Mouse (Mus musculus) midbrain, embryonic 10.5 days (tissue): ENCODE results near the gene Mtmr6. TPM values are rescaled to one million over a fixed set of nuclear protein-coding genes. Genes with fewer than 3 reads are reported as not detected.

Experiments
- DNase-seq: peaks from one replicate; pipeline ENCODE4 v3.0.0-alpha.2; 2017; ENCODE audit warnings: low spot score
- H3K27ac ChIP-seq: fragments of 300-500 bp; sonication (generic); replicated peaks from 2 replicates; pipeline ENCODE4 v1.5.1; 2016; ENCODE audit warnings: mild to moderate bottlenecking
- H3K27me3 ChIP-seq: fragments of 300-500 bp; sonication (generic); 2 replicates; pipeline ENCODE4 v1.6.1; 2016; ENCODE audit warnings: low read depth, mild to moderate bottlenecking; ENCODE audit not compliant: poor library complexity, severe bottlenecking
- H3K36me3 ChIP-seq: fragments of 300-500 bp; sonication (generic); 2 replicates; pipeline ENCODE4 v1.6.1; 2016; ENCODE audit warnings: mild to moderate bottlenecking, moderate library complexity
- H3K4me1 ChIP-seq: fragments of 300-500 bp; sonication (generic); 2 replicates; pipeline ENCODE4 v1.6.1; 2016
- H3K4me3 ChIP-seq: fragments of 300-500 bp; sonication (generic); 2 replicates; pipeline ENCODE4 v1.5.1; 2016; ENCODE audit warnings: mild to moderate bottlenecking, moderate library complexity
- H3K9me3 ChIP-seq: fragments of 300-500 bp; sonication (generic); replicated peaks from 2 replicates; pipeline ENCODE4 v1.6.1; 2016; ENCODE audit warnings: mild to moderate bottlenecking
- WGBS: fragments of 180-500 bp; shearing (Covaris S2); methylation state at CpG from one replicate; pipeline ENCODE4 v1.1.7; 2016; 5-methylcytosine and 5-hydroxymethylcytosine counted together
- polyA plus RNA-seq: library from polyadenylated mRNA; unstranded; fragments of >200 nt; fragmentation: Nextera tagmentation; extraction: Ambion mirVana; gene quantifications from 2 replicates; pipeline ENCODE4 v1.2.1, GENCODE M21; 2016

The Mtmr6 gene
- polyA plus RNA-seq, 1 experiment from 2014 or later, result 29.9 TPM

- no peak for DNase-seq
- H3K27me3 ChIP-seq, result no peaks in the 10 kb centered on the region
- no peak overlapping the region for H3K4me3 ChIP-seq
- no peak overlapping the region for H3K27ac ChIP-seq
- H3K9me3 ChIP-seq, result no peaks in the 10 kb centered on the region
- WGBS, result 89% methylated on average over 4 of the region's 4 CpGs
- peaks cover 11% of the 10 kb centered on the region for H3K4me1 ChIP-seq
- H3K36me3 ChIP-seq, result no peaks in the 10 kb centered on the region
These were observed 7.9 kb upstream of the Mtmr6 start for GRCm38 (mm10) chr14:60257101-60257500.

GRCm38 (mm10) chr14:60257851-60258250, 7.2 kb upstream of the Mtmr6 start:
- Histone ChIP-seq H3K4me3 (no peak overlapping the region), H3K27ac (no peak overlapping the region), H3K36me3 (no peaks in the 10 kb centered on the region), H3K27me3 (no peaks in the 10 kb centered on the region), H3K9me3 (no peaks in the 10 kb centered on the region), H3K4me1 (peaks cover 9% of the 10 kb centered on the region; the same call in 1 of the 2 replicates)
- DNase-seq, result no peak
- WGBS, result 93% methylated on average over 1 of the region's 1 CpGs

- H3K36me3 ChIP-seq, result no peaks in the 10 kb centered on the region
- no peak for DNase-seq
- no peak overlapping the region for H3K4me3 ChIP-seq
- H3K27ac ChIP-seq, result no peak overlapping the region
- H3K9me3 ChIP-seq, result no peaks in the 10 kb centered on the region
- H3K4me1 ChIP-seq, result peaks cover 22% of the 10 kb centered on the region
- 80% methylated on average over 7 of the region's 7 CpGs for WGBS
- H3K27me3 ChIP-seq, result no peaks in the 10 kb centered on the region
These were observed 2.7 kb upstream of the Mtmr6 start for GRCm38 (mm10) chr14:60262316-60262715.

- no peaks in the 10 kb centered on the region for H3K27me3 ChIP-seq
- no peaks in the 10 kb centered on the region for H3K36me3 ChIP-seq
- DNase-seq, result no peak
- H3K4me1 ChIP-seq, result peaks cover 17% of the 10 kb centered on the region
- H3K4me3 ChIP-seq, result no peak overlapping the region
- no peak overlapping the region for H3K27ac ChIP-seq
- WGBS, result 89% methylated on average over 6 of the region's 6 CpGs
- no peaks in the 10 kb centered on the region for H3K9me3 ChIP-seq
These were observed 4.3 kb downstream of the Mtmr6 start for GRCm38 (mm10) chr14:60269333-60269732.

- Histone ChIP-seq H3K27me3 (no peaks in the 10 kb centered on the region), H3K4me1 (no peaks in the 10 kb centered on the region), H3K27ac (no peak overlapping the region), H3K9me3 (no peaks in the 10 kb centered on the region), H3K4me3 (no peak overlapping the region), H3K36me3 (no peaks in the 10 kb centered on the region)
- no peak for DNase-seq
- WGBS, result 83% methylated on average over 6 of the region's 6 CpGs
These were observed 8.3 kb downstream of the Mtmr6 start for GRCm38 (mm10) chr14:60273346-60273745.

- H3K9me3 ChIP-seq, result no peaks in the 10 kb centered on the region
- no peak overlapping the region for H3K4me3 ChIP-seq
- no peaks in the 10 kb centered on the region for H3K36me3 ChIP-seq
- 93% methylated on average over 7 of the region's 7 CpGs for WGBS
- H3K27me3 ChIP-seq, result no peaks in the 10 kb centered on the region
- no peak overlapping the region for H3K27ac ChIP-seq
- no peaks in the 10 kb centered on the region for H3K4me1 ChIP-seq
- DNase-seq, result no peak
These were observed 10.6 kb downstream of the Mtmr6 start for GRCm38 (mm10) chr14:60275301-60276276.

GRCm38 (mm10) chr14:60286194-60286863, 21.3 kb downstream of the Mtmr6 start:
- Histone ChIP-seq H3K27ac (no peak overlapping the region), H3K4me1 (no peaks in the 10 kb centered on the region), H3K27me3 (no peaks in the 10 kb centered on the region), H3K4me3 (no peak overlapping the region), H3K36me3 (peaks cover 26% of the 10 kb centered on the region), H3K9me3 (no peaks in the 10 kb centered on the region)
- DNase-seq, result no peak
- WGBS, result 89% methylated on average over 7 of the region's 7 CpGs

GRCm38 (mm10) chr14:60290363-60290762, 25.3 kb downstream of the Mtmr6 start:
- Histone ChIP-seq H3K36me3 (peaks cover 23% of the 10 kb centered on the region), H3K27ac (no peak overlapping the region), H3K4me3 (no peak overlapping the region), H3K27me3 (no peaks in the 10 kb centered on the region), H3K4me1 (no peaks in the 10 kb centered on the region), H3K9me3 (no peaks in the 10 kb centered on the region)
- DNase-seq, result no peak
- WGBS, result 90% methylated on average over 4 of the region's 4 CpGs

GRCm38 (mm10) chr14:60295531-60295930, 30.5 kb downstream of the Mtmr6 start:
- no peak overlapping the region for H3K4me3 ChIP-seq
- H3K36me3 ChIP-seq, result peaks cover 20% of the 10 kb centered on the region
- no peaks in the 10 kb centered on the region for H3K9me3 ChIP-seq
- DNase-seq, result no peak
- peaks cover 3% of the 10 kb centered on the region; the same call in 1 of the 2 replicates for H3K4me1 ChIP-seq
- no peaks in the 10 kb centered on the region for H3K27me3 ChIP-seq
- 94% methylated on average over 1 of the region's 1 CpGs for WGBS
- H3K27ac ChIP-seq, result no peak overlapping the region

GRCm38 (mm10) chr14:60300224-60300991, 35.4 kb downstream of the Mtmr6 start:
- Histone ChIP-seq H3K27ac (0 out of 2 replicates have a peak overlapping the region, but pooled peaks have one; percentile 29), H3K4me3 (no peak overlapping the region), H3K36me3 (peaks cover 29% of the 10 kb centered on the region), H3K4me1 (peaks cover 12% of the 10 kb centered on the region), H3K9me3 (no peaks in the 10 kb centered on the region), H3K27me3 (no peaks in the 10 kb centered on the region)
- 67% methylated on average over 14 of the region's 14 CpGs for WGBS
- no peak for DNase-seq

- WGBS, result 78% methylated on average over 6 of the region's 6 CpGs
- H3K4me3 ChIP-seq, result no peak overlapping the region
- no peaks in the 10 kb centered on the region for H3K9me3 ChIP-seq
- peaks cover 12% of the 10 kb centered on the region for H3K4me1 ChIP-seq
- no peak for DNase-seq
- H3K27ac ChIP-seq, result no peak overlapping the region
- no peaks in the 10 kb centered on the region for H3K27me3 ChIP-seq
- H3K36me3 ChIP-seq, result peaks cover 29% of the 10 kb centered on the region
These were observed 36.0 kb downstream of the Mtmr6 start for GRCm38 (mm10) chr14:60301024-60301423.

- no peak for DNase-seq
- Histone ChIP-seq H3K36me3 (peaks cover 22% of the 10 kb centered on the region), H3K4me3 (no peak overlapping the region), H3K4me1 (peaks cover 12% of the 10 kb centered on the region), H3K27ac (no peak overlapping the region), H3K9me3 (no peaks in the 10 kb centered on the region), H3K27me3 (no peaks in the 10 kb centered on the region)
- WGBS, result 91% methylated on average over 4 of the region's 4 CpGs
These were observed 37.4 kb downstream of the Mtmr6 start for GRCm38 (mm10) chr14:60302441-60302840.
